Mouse (Mus musculus): ENCODE measurements around the gene Phtf2. TPM values are rescaled to one million over a fixed set of nuclear protein-coding genes. Genes with fewer than 3 reads are reported as not detected.

Phtf2 gene
- polyA plus RNA-seq, 1 experiment = 3.6 TPM

DNA sequence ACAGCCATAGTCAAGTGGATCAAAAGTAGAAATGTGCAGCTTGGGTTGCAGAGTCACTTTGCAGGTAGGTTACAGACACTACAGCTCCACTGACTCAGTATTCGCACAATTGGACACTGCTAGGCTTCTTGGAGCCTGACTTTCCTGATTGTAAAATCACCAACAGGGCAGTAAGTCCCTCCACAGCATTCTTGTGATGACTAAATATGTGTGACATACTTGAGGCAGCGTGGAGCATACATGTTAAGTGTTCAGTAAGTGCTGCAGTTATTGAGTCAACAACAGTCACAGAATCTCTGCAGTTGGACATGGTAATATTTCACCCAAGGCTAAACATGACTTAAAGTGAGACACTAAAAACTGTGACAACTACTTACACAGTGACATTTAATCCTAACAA is 50.5 kb downstream of the Phtf2 start:
- Histone ChIP-seq H3K36me3 (ENCODE audit: control insufficient read depth, insufficient read depth) (no peaks in the 10 kb centered on the region), H3K4me2 (ENCODE audit: low read depth) (no peak overlapping the region), H3K79me2 (ENCODE audit: control insufficient read depth, insufficient read depth) (no peaks in the 10 kb centered on the region), H3ac (ENCODE audit: control insufficient read depth, insufficient read length) (no peak overlapping the region), H3K4me3 (no peak overlapping the region), H3K27me3 (ENCODE audit: control insufficient read depth, insufficient read depth, insufficient read length) (no peaks in the 10 kb centered on the region)
- TF ChIP-seq MYOG (IDR thresholded peaks at IDR 0.05; ENCODE audit: control insufficient read depth in 1 of 3, insufficient read depth in 1 of 3, insufficient read length in 2 of 3, low read depth in 2 of 3) = no peak
- no peak for TF ChIP-seq POLR2AphosphoS2 (IDR thresholded peaks at IDR 0.05; ENCODE audit: insufficient read length, low read depth)
- no peak for TF ChIP-seq TCF12 (IDR thresholded peaks at IDR 0.05; ENCODE audit: insufficient read depth, poor library complexity, severe bottlenecking)
- TF ChIP-seq POLR2A (IDR thresholded peaks at IDR 0.05; ENCODE audit: insufficient read length, low read depth) = no peak
- TF ChIP-seq CEBPB (IDR thresholded peaks at IDR 0.05; ENCODE audit: insufficient read depth, poor library complexity, severe bottlenecking) = no peak
- TF ChIP-seq TCF3 (IDR thresholded peaks at IDR 0.05; ENCODE audit: insufficient read length, low read depth) = no peak
- no peak for TF ChIP-seq USF1 (IDR thresholded peaks at IDR 0.05; ENCODE audit: low read depth)
- TF ChIP-seq MYOD1 (IDR thresholded peaks at IDR 0.05; ENCODE audit: control insufficient read depth in 1 of 3, insufficient read length in 2 of 3, low read depth in 2 of 3) = no peak
- no peak for TF ChIP-seq SRF (IDR thresholded peaks at IDR 0.05; ENCODE audit: control insufficient read depth, insufficient read length, low read depth)

DNA sequence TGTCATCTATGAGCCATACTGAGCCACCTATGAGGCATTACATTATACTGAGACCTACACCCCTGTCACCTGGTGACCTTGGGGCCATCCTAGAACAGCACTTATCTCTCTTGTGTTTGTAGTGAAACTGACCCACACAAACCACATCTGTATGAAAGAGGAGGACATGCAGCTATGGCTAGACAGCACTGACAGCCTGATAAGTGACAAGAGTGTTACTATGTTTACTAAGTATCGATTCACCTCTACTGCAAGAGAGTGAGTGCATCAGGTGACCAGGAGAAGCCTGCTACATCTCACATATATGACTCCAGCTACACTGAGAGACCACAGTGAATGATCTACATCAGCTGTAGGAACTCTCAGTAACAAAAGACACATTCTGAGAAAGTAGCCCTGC is 51.2 kb downstream of the Phtf2 start:
- no peaks in the 10 kb centered on the region for H3K36me3 ChIP-seq (ENCODE audit: control insufficient read depth, insufficient read depth)
- H3K79me2 ChIP-seq (ENCODE audit: control insufficient read depth, insufficient read depth) = no peaks in the 10 kb centered on the region
- TF ChIP-seq MAX (IDR thresholded peaks at IDR 0.05; ENCODE audit: low read depth) (no peak), TCF3 (IDR thresholded peaks at IDR 0.05; ENCODE audit: insufficient read length, low read depth) (no peak), E2F4 (IDR thresholded peaks at IDR 0.05; ENCODE audit: insufficient read depth) (no peak), POLR2AphosphoS2 (IDR thresholded peaks at IDR 0.05; ENCODE audit: insufficient read length, low read depth) (no peak), POLR2A (IDR thresholded peaks at IDR 0.05; ENCODE audit: insufficient read length, low read depth) (no peak)
- H3K4me3 ChIP-seq = no peak overlapping the region
- no peak overlapping the region for H3ac ChIP-seq (ENCODE audit: control insufficient read depth, insufficient read length)
- no peak overlapping the region for H3K4me2 ChIP-seq (ENCODE audit: low read depth)
- no peaks in the 10 kb centered on the region for H3K27me3 ChIP-seq (ENCODE audit: control insufficient read depth, insufficient read depth, insufficient read length)

DNA sequence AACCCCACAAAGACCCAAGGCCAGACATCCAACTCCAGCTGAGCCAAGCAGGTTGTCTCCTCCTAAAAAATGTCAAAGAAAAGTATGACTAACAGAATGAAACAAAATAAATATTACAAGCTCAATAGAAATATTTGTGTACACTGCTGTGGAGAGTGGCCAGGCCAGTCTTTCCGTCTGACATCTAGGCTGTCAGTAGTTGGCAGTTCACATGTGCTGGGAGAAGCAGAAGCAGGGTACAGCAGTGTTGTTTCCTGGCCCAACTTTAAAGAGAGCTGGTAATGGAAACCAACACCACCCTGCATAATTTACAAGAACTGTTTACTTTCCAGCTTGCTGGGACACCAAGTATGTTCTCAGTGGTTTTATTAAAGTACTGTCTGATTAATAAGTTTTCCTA is 60.3 kb downstream of the Phtf2 start:
- H3ac ChIP-seq (ENCODE audit: control insufficient read depth, insufficient read length) = no peak overlapping the region
- H3K4me2 ChIP-seq (ENCODE audit: low read depth) = no peak overlapping the region
- TF ChIP-seq MAX (IDR thresholded peaks at IDR 0.05; ENCODE audit: low read depth) (no peak), POLR2A (IDR thresholded peaks at IDR 0.05; ENCODE audit: insufficient read length, low read depth) (no peak)
- H3K27me3 ChIP-seq (ENCODE audit: control insufficient read depth, insufficient read depth, insufficient read length) = no peaks in the 10 kb centered on the region
- no peaks in the 10 kb centered on the region for H3K79me2 ChIP-seq (ENCODE audit: control insufficient read depth, insufficient read depth)
- no peak overlapping the region for H3K4me3 ChIP-seq
- H3K36me3 ChIP-seq (ENCODE audit: control insufficient read depth, insufficient read depth) = no peaks in the 10 kb centered on the region

DNA sequence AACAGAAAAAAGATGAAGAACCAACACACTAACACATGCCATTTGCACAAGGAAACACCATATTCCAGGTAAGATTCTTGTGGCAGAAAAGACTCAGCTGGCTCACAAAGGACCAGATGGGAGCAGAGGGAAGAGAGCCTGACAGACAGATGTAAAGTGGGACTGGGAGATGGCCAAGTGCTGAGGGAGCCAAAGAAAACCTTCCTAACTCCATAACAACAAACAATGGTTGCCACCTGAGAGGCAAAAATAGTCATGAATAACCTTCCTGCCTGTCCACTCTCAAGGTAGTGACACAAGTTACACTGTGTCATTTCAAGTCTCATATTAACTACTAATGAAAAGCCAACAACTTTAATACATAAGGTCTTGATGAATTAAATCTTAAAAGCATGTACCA is 60.8 kb downstream of the Phtf2 start:
- no peak for TF ChIP-seq SRF (IDR thresholded peaks at IDR 0.05; ENCODE audit: control insufficient read depth, insufficient read length, low read depth)
- TF ChIP-seq TCF12 (IDR thresholded peaks at IDR 0.05; ENCODE audit: insufficient read depth, poor library complexity, severe bottlenecking) = no peak
- no peak for TF ChIP-seq MAX (IDR thresholded peaks at IDR 0.05; ENCODE audit: low read depth)
- TF ChIP-seq MYOD1 (IDR thresholded peaks at IDR 0.05; ENCODE audit: control insufficient read depth in 1 of 3, insufficient read length in 2 of 3, low read depth in 2 of 3) = no peak
- TF ChIP-seq POLR2A (IDR thresholded peaks at IDR 0.05; ENCODE audit: insufficient read length, low read depth) = no peak
- TF ChIP-seq E2F4 (IDR thresholded peaks at IDR 0.05; ENCODE audit: insufficient read depth) = no peak
- TF ChIP-seq TCF3 (IDR thresholded peaks at IDR 0.05; ENCODE audit: insufficient read length, low read depth) = no peak
- no peak for TF ChIP-seq CEBPB (IDR thresholded peaks at IDR 0.05; ENCODE audit: insufficient read depth, poor library complexity, severe bottlenecking)
- TF ChIP-seq POLR2AphosphoS2 (IDR thresholded peaks at IDR 0.05; ENCODE audit: insufficient read length, low read depth) = no peak
- no peak for TF ChIP-seq MYOG (IDR thresholded peaks at IDR 0.05; ENCODE audit: control insufficient read depth in 1 of 3, insufficient read depth in 1 of 3, insufficient read length in 2 of 3, low read depth in 2 of 3)
- TF ChIP-seq USF1 (IDR thresholded peaks at IDR 0.05; ENCODE audit: low read depth) = no peak
- no peak for TF ChIP-seq REST (IDR thresholded peaks at IDR 0.05; ENCODE audit: insufficient read depth, insufficient read length)
- no peaks in the 10 kb centered on the region for H3K27me3 ChIP-seq (ENCODE audit: control insufficient read depth, insufficient read depth, insufficient read length)
- H3K4me3 ChIP-seq = no peak overlapping the region
- H3K4me2 ChIP-seq (ENCODE audit: low read depth) = no peak overlapping the region
- H3K79me2 ChIP-seq (ENCODE audit: control insufficient read depth, insufficient read depth) = no peaks in the 10 kb centered on the region
- H3ac ChIP-seq (ENCODE audit: control insufficient read depth, insufficient read length) = no peak overlapping the region
- no peaks in the 10 kb centered on the region for H3K36me3 ChIP-seq (ENCODE audit: control insufficient read depth, insufficient read depth)

DNA sequence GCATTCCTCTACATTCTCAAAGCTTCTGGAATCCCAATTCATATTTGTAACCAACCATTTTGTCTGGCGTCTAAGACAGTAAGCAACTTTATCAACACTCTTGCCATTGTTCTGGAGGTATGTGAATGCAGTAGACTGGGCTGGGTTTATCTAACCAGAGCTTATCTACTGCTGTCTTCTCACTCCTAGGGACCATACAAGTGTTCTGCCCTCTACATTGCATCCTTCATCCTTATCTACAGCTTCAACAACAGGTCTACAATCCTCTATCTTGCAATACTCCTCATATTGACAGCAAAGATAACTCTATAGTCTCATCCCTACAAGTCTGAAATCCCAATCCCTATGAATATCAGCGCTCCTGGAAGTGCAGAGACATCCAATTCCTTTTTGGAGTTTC is 66.8 kb downstream of the Phtf2 start:
- no peak for TF ChIP-seq POLR2AphosphoS2 (IDR thresholded peaks at IDR 0.05; ENCODE audit: insufficient read length, low read depth)
- TF ChIP-seq E2F4 (IDR thresholded peaks at IDR 0.05; ENCODE audit: insufficient read depth) = no peak
- TF ChIP-seq REST (IDR thresholded peaks at IDR 0.05; ENCODE audit: insufficient read depth, insufficient read length) = no peak
- TF ChIP-seq MYOD1 (IDR thresholded peaks at IDR 0.05; ENCODE audit: control insufficient read depth in 1 of 3, insufficient read length in 2 of 3, low read depth in 2 of 3) = no peak
- no peak for TF ChIP-seq SRF (IDR thresholded peaks at IDR 0.05; ENCODE audit: control insufficient read depth, insufficient read length, low read depth)
- no peak for TF ChIP-seq TCF3 (IDR thresholded peaks at IDR 0.05; ENCODE audit: insufficient read length, low read depth)
- TF ChIP-seq POLR2A (IDR thresholded peaks at IDR 0.05; ENCODE audit: insufficient read length, low read depth) = no peak
- TF ChIP-seq USF1 (IDR thresholded peaks at IDR 0.05; ENCODE audit: low read depth) = no peak
- TF ChIP-seq MYOG (IDR thresholded peaks at IDR 0.05; ENCODE audit: control insufficient read depth in 1 of 3, insufficient read depth in 1 of 3, insufficient read length in 2 of 3, low read depth in 2 of 3) = no peak
- no peak for TF ChIP-seq CEBPB (IDR thresholded peaks at IDR 0.05; ENCODE audit: insufficient read depth, poor library complexity, severe bottlenecking)
- TF ChIP-seq TCF12 (IDR thresholded peaks at IDR 0.05; ENCODE audit: insufficient read depth, poor library complexity, severe bottlenecking) = no peak
- no peak for TF ChIP-seq MAX (IDR thresholded peaks at IDR 0.05; ENCODE audit: low read depth)
- Histone ChIP-seq H3ac (ENCODE audit: control insufficient read depth, insufficient read length) (no peak overlapping the region), H3K4me3 (no peak overlapping the region), H3K4me2 (ENCODE audit: low read depth) (no peak overlapping the region), H3K36me3 (ENCODE audit: control insufficient read depth, insufficient read depth) (no peaks in the 10 kb centered on the region), H3K79me2 (ENCODE audit: control insufficient read depth, insufficient read depth) (no peaks in the 10 kb centered on the region), H3K27me3 (ENCODE audit: control insufficient read depth, insufficient read depth, insufficient read length) (no peaks in the 10 kb centered on the region)

Measured in myocyte (in vitro differentiated cells).